Mouse (Mus musculus) c-Kit-positive CD71-positive TER-119-positive erythroid progenitor cells, embryonic 14.5 days (primary cell): Measurements from ENCODE around the gene Ssh2.
"Not testable (repeated sequence)": the region's sequence is repeated elsewhere in the genome, so short reads cannot be mapped to it uniquely, and the experiment has no call there.

Experiments
- DNase-seq: peaks from one replicate; pipeline ENCODE4 v3.0.0-alpha.2; 2013; ENCODE audit warnings: low spot score

Ssh2 gene

DNA sequence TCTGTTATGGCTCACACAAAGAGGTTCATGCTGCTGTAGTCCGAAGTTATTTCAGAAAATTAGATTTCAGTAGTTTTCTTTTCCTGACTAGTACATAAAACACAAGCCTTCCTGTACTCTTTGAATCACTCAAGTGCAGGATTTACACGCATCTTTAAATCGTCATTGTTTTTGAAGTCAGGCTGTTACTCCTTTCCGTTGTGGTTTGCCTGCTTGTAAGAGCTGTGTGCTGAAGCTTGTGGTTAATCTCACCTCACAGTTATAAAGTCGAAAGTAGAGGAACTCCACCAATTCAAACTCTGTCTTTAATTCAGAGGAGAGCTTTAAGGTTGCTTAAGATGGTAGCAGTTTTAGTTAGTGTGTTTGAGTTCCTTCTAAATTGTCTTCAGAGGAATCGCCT is 132.9 kb downstream of the Ssh2 start:
- DNase-seq = no peak

DNA sequence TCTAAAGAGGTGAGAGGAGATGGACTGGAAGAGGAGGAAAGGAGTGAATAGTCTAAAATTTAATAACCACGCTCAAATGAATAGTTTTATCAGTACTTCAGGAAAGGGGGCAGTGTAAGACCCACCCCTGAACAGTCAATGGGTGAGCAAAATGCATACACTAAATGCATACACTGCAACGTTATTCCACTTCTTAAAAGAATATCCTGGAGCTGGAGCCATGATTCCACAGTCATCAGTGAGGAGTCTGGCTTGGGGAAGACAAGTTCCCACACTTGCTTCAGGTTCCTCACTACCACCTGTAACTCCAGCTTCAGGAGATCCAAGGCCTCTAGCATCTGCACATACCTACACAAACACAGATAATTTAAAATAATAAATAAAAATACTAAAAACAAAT is 133.6 kb downstream of the Ssh2 start:
- DNase-seq = no peak

DNA sequence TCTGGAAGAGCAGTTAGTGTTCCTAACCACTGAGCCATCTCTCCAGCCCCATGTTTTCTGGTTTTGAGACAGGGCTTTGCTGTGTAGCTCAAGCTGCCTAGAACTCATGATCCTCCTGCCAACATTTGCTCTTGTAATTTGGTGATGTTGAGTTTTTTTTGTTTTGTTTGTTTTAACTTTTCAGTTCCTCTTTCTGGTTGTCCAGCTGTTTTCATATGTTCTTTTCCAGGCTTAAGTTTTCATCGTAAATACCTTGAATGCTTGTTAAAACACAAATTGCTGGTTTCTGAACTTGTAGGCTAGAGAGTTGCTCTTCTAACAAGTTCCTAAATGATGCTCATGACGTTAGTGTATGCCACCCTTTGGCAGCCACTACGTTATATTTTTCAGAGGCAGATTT is 139.0 kb downstream of the Ssh2 start:
- no peak for DNase-seq

DNA sequence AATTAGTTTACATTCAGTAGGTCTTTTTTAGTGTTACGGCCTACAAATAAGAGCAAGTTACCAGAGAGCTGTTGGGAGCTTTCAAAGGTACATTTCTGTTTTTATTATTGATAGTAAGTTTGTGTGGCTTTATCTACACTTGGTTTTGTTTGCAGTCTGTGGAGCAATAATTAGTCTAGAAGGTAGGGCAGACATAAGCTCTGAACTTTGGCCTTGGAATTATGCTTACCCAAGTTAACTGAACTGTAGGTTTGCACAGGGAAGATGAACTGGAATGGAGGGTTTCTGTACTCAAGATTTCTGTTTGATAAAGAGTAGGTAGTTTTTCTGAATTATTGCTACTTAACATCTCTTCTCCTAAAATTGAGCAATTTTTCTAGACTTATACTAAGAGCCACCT is 141.8 kb downstream of the Ssh2 start:
- DNase-seq = no peak

DNA sequence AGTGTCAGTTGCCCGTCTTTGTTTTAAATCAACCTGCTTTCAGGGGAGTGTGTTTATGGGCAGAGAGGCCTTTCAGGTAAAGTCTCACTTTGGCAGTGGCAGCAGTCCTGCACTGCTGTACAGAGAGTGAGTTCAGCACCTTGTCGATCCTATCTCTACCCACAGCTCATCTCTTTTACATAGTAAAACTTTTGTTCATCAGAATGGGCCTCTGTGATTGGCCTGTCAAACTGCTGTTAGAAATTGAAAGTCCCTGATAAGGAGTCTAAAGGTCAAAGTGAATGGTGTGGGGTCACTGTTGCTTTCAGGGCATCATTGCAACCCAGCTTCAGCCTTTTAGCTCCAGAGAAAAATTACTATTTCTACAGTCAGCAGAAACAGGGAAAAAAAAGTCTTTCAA is 147.4 kb downstream of the Ssh2 start:
- no peak for DNase-seq

DNA sequence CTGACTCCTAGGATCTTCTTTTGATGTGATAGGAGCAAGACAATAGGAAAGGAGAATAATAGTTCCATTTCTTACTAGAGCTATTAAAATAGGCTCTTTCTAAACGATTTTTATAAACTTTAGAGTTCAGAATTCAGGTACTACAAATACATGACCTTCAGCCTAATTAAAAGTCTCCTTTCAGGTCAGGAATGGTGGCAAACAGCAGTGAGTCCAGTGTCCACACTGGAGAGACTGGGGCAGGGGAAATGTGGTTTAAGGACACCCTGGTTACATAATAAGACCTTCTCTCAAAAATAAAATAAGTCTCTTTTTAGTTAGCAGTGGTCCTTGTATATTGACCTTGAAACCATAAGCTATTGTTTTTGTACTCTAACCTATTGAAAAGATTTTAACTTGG is 148.3 kb downstream of the Ssh2 start:
- DNase-seq = no peak

DNA sequence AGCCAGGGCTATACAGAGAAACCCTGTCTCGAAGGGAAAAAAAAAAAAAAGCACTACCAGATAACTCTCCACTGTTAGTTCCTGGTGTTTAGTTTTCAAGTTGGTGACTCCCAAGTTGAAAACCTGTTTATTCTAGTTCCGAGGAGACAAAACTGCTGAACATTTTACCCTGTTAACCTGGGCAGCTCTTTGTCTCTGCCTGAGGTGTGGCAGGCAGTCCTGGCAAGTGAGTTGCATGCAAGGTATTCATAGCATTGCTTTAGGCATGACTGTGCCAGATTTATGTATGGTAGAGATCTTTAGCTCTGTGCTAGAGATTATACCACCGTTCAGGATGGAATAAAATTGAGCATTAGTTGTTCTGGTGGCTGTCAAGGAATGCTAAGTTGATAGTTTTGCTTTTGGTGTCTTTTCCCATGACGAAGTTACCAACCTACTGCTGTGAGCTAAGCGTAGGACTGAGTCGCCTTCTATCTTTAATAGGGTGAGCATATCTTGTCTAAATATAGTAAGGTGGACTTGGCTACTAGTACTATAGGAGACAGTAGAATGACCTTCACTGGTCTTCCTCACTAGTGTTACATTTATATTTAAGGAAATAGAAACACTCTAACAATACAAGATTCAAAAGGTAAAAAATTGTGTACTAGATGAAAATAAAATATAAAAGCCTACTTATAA is 149.8 kb downstream of the Ssh2 start:
- DNase-seq = no peak

DNA sequence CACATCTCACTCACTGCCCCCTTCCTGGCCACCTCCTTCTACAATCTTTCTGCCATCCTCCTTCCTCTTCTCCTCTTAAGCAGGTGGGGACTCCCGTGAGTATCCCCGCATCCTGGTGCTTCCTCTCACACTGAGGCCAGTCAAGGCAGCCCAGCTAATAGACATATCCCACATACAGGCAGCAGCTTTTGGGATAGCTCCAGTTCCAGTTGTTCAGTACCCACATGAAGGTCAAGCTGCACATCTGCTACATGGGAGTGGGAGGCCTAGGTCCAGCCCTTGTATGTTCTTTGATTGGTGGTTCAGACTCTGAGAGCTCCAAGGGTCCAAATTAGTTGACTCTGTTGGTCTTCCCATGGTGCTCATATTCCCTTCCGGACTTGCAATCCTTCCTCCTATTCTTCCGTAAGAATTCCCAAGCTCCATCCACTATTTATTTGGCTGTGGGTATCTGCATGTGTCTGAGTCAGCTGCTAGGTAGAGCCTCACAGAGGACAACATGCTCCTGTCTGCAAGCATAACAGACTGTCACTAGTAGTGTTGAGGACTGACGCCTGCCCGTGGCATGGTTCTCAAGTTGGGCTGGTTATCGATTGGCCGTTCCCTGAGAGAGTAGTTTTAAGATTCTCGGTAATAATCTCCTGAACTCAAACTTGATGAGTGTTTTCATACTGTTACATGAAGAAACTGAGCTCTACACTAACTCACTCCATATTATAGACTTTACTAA is 151.6 kb downstream of the Ssh2 start:
- no peak for DNase-seq

DNA sequence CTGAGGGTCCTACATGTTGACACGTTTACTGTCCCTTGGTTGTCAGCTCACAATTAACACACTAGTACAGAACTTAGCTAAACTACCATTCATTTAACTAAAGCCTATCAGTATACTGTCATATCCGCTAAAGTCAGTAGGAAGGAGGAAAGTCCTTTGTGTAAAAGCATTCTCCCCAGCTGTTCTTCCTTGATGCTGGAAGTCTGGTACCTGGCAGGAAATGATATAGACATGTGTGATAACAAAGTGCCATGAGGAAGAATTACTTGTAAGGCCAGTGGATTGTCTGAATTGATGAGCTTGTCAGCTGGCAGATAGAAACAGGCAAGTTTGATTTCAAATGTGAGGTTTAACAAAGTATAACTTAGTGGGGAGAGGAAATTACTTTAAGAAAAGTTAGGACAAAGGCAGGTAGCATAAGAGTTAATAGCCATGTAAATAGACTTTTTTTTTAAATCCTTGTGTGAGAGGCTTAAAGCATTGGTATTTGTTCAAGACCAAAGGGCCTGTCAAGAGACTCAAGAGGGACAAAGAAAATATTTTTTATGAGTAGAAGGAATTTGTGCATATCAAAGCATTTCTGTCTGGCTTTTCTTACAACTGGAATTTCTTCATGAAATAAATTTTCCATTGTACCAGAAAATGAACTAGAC is 153.2 kb downstream of the Ssh2 start:
- no peak for DNase-seq

DNA sequence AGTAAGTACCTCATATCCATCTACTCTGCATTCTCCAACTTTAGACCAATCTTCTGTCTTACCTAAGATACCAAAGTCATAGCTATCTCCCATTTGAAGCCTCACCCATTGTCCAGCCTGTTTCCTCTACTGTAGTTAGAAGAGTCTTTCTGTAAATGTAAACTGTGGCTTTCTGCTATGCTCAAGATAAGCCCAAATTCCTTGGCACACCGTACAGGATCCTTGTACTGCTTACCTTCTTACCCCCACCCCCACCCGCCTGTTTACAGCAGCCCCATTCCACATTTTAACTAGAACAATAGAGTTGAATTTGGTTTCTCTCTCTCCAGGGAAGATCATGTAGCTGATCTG is 153.7 kb downstream of the Ssh2 start:
- DNase-seq = no peak

DNA sequence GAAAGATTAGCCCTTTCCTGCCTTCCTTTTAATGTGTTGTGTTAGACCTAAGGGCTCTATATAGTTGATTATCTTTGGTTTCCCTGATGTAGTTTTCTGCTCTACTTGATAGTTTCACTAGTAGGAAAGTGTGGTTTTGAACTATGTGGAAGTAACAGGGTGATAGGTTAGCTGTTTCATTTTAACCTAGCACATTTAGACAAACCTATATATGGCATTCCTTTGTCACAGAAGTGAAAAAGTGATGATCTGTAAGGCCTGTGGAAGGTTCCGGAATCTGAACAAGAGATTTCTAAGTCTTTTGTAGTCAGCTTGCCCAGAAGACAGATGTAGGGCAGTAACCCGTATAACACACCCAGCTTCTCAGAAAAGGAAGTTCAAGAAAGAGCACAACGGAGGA is 155.0 kb downstream of the Ssh2 start:
- no peak for DNase-seq

DNA sequence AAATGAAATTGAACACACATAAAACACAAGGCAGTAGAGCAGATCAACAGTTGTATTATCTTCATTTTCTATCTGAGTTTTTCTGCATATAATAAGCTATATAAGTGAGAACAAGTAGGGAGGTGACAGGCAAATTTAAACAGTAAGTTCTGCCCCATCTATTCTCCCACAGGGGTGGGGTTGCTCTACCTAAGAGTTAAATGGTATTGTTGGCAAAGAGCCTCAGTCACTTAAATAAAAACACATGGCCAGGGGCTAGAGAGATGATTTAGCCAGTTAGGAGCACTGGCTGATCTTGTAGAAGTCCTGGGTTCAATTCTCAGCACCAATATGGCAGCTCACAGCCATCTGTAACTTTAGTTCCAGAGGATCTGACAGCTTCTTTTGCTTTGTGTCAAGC is 155.6 kb downstream of the Ssh2 start:
- DNase-seq = no peak

DNA sequence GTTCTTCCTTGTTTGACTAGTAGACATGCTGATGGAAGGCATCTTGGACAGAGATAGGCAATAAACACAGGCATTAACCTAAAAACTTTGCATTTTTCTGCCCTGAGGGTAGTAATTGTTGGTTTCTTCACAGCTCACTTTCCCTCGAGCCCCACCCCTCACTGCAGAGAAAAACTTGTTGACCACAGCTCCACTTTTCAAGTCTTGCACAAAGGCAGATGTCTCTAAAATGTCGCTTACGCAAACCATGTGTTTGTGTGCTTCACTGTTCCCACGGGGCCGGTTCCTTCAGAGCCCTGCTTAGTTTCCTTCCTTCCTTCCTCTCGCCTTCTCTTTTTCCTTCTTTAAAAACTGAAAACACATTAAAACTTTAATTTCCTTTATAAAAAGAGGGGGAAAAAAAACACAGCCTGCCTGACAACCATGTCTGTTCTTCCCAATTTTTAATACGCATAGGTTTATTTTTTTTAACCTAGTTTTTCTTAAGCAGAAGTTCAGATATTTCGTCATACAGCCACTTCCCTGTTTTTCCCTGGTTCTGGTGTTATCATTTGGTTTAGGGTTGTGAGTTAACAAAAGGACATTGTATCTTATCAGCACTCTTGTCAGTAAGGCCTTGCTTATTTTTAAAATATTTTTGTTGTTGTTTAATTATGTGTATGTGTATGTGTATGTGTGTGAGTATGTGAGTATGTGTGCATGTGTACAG is 156.3 kb downstream of the Ssh2 start:
- no peak for DNase-seq

DNA sequence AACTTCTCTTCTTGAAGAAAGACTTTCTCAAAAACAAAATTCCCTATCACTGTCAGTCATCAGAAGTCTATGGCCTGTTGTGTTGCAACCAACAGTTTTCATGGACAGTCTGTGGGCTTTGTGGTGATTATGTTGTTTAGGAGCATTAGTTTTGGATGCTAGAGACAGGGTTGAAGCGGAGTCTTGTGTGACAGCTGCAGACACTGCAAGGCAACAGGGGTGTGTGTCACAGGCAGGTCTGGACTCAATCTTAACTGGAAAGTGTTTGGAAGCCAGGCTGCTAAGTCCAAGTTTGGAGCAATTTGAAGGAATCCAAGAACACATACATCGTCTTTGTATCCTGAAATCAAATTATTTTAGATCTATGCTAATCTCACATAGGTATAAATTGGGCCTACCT is 162.5 kb downstream of the Ssh2 start:
- DNase-seq = no peak

DNA sequence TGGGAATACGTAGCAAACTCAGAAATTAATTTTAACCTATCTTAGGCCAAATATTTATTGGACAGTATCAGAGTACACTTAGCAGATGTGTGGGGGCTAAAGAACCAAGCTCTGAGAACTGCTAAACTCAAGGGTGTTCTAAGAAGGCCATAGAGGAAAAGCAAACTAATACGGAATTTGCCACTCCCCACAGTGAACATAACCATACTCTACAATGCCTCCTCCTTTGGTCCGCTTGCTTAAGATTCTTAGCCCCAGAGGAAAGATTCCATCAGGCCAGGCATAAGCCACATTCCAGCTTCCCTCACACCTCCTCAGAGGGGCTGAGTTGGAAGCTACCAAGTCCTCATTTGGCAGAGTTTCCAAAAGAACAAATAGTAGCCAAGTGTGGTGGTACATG is 165.1 kb downstream of the Ssh2 start:
- DNase-seq = no peak

DNA sequence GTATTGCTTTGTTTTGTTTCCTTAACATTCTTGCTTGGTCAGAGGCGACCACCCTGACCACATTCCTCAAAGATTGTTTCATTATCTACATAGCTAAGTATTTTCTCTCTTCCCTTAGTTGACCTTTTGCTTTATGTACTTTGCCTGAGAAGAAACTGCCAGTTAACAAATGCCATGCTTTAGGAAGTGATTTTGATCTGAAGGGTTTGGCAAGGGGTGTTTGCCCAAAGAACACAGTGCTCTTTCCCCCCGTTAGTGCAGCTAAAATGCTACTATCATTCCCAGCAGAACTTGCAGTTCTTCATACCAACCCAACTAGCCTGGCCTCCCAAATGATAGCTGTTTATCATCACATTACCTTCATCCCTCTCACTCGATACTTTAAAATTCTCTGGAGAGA is 168.1 kb downstream of the Ssh2 start:
- no peak for DNase-seq

DNA sequence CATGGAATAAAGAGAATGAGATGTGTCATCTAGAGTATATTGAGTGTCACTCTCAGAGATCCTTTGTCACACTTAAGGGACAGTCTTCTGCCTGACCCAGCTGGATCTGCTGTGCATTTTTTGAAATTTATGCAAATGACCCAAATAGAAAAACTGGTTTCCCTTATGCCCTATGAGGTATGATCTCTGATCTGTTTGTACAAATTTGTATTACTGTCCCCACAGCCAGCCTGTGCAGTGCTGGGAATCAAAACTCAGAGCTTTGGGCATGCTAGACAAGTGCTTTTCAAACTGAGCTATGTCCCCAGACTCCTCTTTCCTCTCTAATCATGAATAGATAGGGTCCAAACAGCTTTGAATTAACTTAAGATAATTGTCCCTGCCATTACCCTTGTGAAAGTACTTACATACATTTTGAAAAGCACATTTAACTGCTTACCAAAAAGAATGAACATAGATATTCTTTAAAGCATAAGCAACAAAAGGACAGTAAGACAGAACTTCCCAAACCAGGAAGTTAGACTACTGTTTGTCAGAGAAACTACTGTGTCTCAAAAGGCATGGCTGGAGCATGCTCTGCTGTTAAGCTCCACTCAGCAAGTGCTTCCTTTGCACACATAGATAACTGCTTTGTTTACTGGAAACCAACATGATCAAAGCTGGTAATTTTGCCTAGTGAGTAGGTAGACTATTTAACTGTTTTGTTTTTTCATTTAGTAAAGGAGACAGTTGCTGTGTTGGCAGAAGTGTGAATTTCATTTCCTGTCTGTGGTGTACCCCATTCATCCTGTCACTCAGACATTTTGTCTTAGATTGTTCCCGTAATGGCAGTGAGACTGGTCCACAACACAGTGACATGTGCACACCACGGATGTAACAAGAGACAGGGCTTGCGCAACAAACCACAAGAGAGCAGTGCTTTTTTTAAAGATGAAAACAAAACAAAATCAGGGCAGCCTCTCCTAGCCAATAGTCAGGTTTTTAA is 169.9 kb downstream of the Ssh2 start:
- DNase-seq = no peak

DNA sequence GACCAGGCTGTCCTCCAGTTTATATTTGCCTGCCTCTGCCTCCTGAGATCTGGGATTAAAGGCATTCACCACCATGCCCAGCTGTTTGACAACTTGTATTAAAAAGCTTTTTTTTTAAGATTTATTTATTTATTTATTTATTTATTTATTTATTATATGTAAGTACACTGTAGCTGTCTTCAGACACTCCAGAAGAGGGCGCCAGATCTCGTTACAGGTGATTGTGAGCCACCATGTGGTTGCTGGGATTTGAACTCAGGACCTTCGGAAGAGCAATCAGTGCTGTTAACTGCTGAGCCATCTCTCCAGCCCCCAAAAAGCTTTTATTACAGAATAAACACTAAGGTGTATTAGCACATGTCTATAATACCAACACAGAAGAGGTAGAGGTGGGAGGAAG is 172.1 kb downstream of the Ssh2 start:
- DNase-seq = not testable (repeated sequence)

DNA sequence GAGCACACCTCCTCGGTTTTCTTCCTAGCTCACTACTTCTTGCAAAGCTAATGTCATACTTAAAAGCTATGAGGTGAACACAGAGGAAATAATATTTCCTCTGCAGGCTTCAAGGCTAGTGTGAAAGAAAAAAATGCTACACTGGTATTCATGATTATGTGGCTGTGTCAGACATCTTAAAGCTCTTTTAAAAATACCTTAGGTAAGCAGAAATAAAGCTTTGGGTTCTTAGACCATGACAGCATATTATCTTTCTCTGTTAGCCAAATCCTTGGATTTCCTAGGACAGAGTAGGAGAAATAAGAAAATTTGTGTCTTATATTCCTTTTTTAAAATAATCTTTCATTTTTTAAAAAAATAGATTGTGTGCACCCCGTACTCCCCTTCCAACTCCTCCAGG is 179.5 kb downstream of the Ssh2 start:
- no peak for DNase-seq

DNA sequence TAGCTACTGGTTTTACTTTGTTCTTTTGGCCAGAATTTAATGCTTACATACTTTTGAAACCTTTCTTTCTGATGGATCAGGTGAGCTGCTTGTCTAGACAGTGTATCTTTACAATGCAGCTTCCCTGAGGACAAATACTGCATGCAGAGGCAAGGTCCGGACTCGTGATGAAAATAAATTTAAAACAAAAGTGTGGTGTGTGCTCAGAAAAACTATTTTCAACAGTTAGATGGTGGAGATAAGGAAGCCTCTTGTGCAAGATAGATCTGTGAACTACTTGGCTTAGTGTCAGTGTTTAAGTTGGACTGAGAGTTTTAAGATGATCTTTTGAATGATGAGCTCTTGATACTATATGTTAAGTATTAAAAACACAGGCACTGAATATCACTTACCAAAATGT is 186.4 kb downstream of the Ssh2 start:
- no peak for DNase-seq

DNA sequence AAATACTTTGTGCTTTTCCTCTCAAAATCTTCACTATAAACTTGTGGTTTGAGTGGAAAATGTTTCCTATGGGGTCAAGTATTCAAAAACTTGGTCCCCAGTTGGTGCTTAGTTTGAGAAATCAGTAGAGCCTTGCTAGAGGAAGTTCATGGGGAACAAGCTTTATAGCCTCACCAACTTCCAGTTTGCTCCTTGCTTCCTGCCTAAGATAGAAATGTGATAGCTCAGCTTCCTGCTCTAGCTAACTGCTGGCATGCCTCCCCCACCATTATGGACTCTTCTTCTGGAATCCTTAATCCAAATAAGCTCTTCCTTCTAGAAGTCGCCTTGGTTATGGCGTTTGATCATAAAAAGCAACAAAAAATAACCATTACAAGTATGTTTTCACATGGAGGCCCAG is 190.2 kb downstream of the Ssh2 start:
- no peak for DNase-seq

DNA sequence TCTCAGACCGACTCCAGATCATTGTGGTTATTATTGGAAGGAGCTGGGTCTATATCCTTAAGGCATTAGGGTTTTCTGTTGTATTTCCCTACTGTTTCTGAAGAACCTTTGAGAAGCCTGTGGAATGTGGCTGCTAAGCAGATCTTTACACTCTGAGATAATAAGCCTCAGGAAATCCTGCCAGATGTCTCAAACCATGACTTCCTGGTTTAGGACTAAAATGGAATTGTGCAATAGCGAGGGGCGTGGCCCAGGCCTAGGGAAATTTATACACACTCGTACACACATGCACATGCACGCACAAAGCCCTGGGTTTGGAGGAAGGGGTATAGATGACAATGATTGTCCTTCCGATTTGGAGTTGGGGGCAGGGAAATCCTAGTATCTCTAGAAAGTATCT is 193.8 kb downstream of the Ssh2 start:
- DNase-seq = no peak
